Mouse (Mus musculus) cerebellum, adult 2 months (tissue): ENCODE results near the gene Anapc16.

ENCODE experiments used
- CTCF ChIP-seq: fragments of 200-500 bp; IDR thresholded peaks from 2 replicates; pipeline ENCODE4 v1.5.1; 2011; ENCODE audit warnings: low read depth, mild to moderate bottlenecking, control low read depth, low read length, moderate library complexity, borderline replicate concordance; ENCODE audit not compliant: insufficient read depth
- POLR2A ChIP-seq: fragments of 200-500 bp; IDR thresholded peaks from 2 replicates; pipeline ENCODE4 v1.6.1; 2011; ENCODE audit warnings: low read length, control low read depth, borderline replicate concordance; ENCODE audit not compliant: insufficient read depth

DNA sequence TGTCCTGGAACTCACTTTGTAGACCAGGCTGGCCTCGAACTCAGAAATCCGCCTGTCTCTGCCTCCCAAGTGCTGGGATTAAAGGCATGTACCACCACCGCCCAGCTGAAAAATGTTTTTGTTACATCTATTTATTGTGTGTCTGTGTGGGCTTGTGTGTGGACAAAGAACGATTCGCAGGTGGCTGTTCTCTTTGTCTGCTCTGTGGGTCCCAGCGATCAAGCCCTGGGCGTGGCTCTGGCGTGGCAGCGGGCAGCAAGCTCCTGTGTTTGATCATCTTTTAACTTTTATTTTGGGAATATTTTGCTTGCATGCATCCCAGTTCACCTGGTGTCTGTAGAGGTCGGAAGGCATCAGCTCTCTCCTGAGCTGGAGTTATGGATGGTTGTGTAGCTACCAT, 47.6 kb upstream of the Anapc16 start:
- TF ChIP-seq POLR2A, result no peak
- TF ChIP-seq CTCF, result no peak
